Mouse (Mus musculus): Measurements from ENCODE around the gene G3bp1.

- no peak for TF ChIP-seq MEF2A (IDR thresholded peaks at IDR 0.05; ENCODE audit: extremely low read depth, insufficient replicate concordance, low read depth, low read length, poor library complexity, severe bottlenecking)
- no peak for TF ChIP-seq TBP (IDR thresholded peaks at IDR 0.05; ENCODE audit: low read depth, low read length)
- no peak for TF ChIP-seq MAZ (IDR thresholded peaks at IDR 0.05; ENCODE audit: low read depth, low read length)
- TF ChIP-seq CTCF (IDR thresholded peaks at IDR 0.05 in 2 of 3, conservative IDR thresholded peaks at IDR 0.05 in 1 of 3; ENCODE audit: control insufficient read depth in 1 of 3, insufficient read depth in 1 of 3, low read depth in 2 of 3, low read length in 3 of 3, poor library complexity in 1 of 3, severe bottlenecking in 1 of 3): no peak
- no peak for TF ChIP-seq SMC3 (IDR thresholded peaks at IDR 0.05; ENCODE audit: low read depth, low read length)
- no peak for TF ChIP-seq ELF1 (IDR thresholded peaks at IDR 0.05; ENCODE audit: low read depth, low read length)
- TF ChIP-seq GATA1 (IDR thresholded peaks at IDR 0.05; ENCODE audit: low read depth, low read length): no peak
Observed at GRCm38 (mm10) chr11:55439718-55440117, 29.8 kb upstream of the G3bp1 start.

Measured in MEL (cell line).